Mouse (Mus musculus) retina, adult 2 months (tissue): ENCODE results near the gene Fbxl18.
"Not testable (repeated sequence)": the region's sequence is repeated elsewhere in the genome, so short reads cannot be mapped to it uniquely, and the experiment has no call there.

Experiments used
- DNase-seq: peaks from one replicate; pipeline ENCODE4 v3.0.0-alpha.2; 2012; ENCODE audit warnings: low read depth, low spot score

Gene Fbxl18

GRCm38 (mm10) chr5:142874791-142875512 lies 20.3 kb downstream of the Fbxl18 start:
- DNase-seq = no peak

- DNase-seq = no peak
Measured at GRCm38 (mm10) chr5:142873718-142874117, 21.5 kb downstream of the Fbxl18 start.

- no peak for DNase-seq
Measured at GRCm38 (mm10) chr5:142871765-142872164, 23.5 kb downstream of the Fbxl18 start.

GRCm38 (mm10) chr5:142869463-142869862 lies 25.8 kb downstream of the Fbxl18 start:
- no peak for DNase-seq

GRCm38 (mm10) chr5:142857763-142858229 lies 37.4 kb downstream of the Fbxl18 start:
- DNase-seq = no peak

GRCm38 (mm10) chr5:142856408-142856807 lies 38.8 kb downstream of the Fbxl18 start:
- DNase-seq = no peak

- no peak for DNase-seq
Measured at GRCm38 (mm10) chr5:142854877-142855276, 40.3 kb downstream of the Fbxl18 start.

GRCm38 (mm10) chr5:142853585-142853984 lies 41.6 kb downstream of the Fbxl18 start:
- DNase-seq = no peak

GRCm38 (mm10) chr5:142851681-142852049 lies 43.6 kb downstream of the Fbxl18 start:
- no peak for DNase-seq

- DNase-seq = no peak
Measured at GRCm38 (mm10) chr5:142850916-142851680, 44.1 kb downstream of the Fbxl18 start.

GRCm38 (mm10) chr5:142850476-142850875 lies 44.7 kb downstream of the Fbxl18 start:
- DNase-seq = peak; percentile 64

GRCm38 (mm10) chr5:142848911-142849310 lies 46.3 kb downstream of the Fbxl18 start:
- DNase-seq = no peak

- no peak for DNase-seq
Measured at GRCm38 (mm10) chr5:142848149-142848548, 47.1 kb downstream of the Fbxl18 start.

GRCm38 (mm10) chr5:142844467-142844866 lies 50.8 kb downstream of the Fbxl18 start:
- no peak for DNase-seq

- DNase-seq = no peak
Measured at GRCm38 (mm10) chr5:142842137-142842642, 53.0 kb downstream of the Fbxl18 start.

- DNase-seq = no peak
Measured at GRCm38 (mm10) chr5:142841372-142842136, 53.7 kb downstream of the Fbxl18 start.

GRCm38 (mm10) chr5:142837427-142837826 lies 57.8 kb downstream of the Fbxl18 start:
- not testable (repeated sequence) for DNase-seq

GRCm38 (mm10) chr5:142836891-142837290 lies 58.3 kb downstream of the Fbxl18 start:
- no peak for DNase-seq

GRCm38 (mm10) chr5:142833646-142834438 lies 61.4 kb downstream of the Fbxl18 start:
- DNase-seq = no peak

- DNase-seq = no peak
Measured at GRCm38 (mm10) chr5:142826131-142826530, 69.1 kb downstream of the Fbxl18 start.

GRCm38 (mm10) chr5:142825665-142826064 lies 69.6 kb downstream of the Fbxl18 start:
- DNase-seq = no peak
